Mouse (Mus musculus): ENCODE measurements around the gene Acvr1.

The Acvr1 gene

DNA sequence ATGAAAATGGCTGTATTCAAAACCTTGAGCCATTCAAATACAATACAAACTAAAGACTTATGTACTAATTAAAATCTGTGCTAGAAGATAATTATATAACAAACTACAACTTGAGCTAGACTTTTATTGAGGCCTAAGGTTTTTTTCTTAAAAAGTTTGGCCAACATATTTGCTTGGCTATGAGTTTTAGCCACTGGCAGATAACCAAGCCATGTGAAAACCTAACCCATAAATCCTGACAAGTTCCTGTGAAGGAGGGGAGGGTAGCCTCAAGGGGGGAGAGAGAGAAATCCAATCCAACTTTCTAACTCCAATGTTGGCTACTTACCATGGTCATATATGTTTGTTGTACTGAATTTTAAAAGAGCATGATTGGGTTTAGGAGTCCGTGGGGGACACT, 48.4 kb downstream of the Acvr1 start:
- no peak for DNase-seq

DNA sequence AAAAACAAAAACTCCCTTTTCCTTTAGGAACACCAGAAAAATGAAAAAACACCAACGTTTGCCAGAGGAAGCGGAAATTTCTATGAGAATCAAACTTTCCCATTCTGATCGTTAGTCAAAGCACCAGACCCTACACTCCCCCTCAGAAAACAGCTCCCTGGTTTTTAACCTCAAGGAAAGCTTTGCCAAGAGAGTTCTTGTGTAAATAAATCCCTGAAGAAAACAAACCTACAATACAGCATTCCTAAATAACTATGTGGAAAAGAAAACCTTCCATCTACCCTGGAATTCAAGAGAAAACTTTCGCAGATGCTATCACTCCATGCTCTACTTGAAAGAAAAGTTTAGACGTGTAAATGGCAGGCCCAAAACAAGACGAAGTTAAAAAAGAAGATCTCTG, 50.0 kb downstream of the Acvr1 start:
- DNase-seq = no peak

GRCm38 (mm10) chr2:58516000-58516399, 51.0 kb downstream of the Acvr1 start:
- no peak for DNase-seq

- no peak for DNase-seq
These were observed 52.5 kb downstream of the Acvr1 start for GRCm38 (mm10) chr2:58514489-58514888.

GRCm38 (mm10) chr2:58513212-58513611, 53.7 kb downstream of the Acvr1 start:
- DNase-seq = no peak

DNA sequence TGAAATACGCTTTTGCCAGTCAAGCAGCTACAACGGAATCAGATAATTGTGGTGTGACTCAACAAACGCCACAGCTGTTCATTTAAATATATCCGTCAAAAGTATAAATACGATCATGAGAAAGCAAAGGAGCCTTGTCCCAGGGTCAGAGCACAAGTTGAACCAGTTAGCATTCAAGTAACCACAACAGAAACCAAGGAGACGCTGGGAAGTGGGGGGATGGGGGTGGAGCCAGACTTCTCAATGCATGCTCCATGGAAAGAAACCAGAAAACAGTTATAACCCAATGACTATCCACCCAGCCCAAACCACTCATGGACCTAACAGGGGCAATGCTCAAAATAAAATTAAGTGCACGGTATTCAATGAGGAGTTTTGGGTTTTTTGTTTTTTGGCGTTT, 56.8 kb downstream of the Acvr1 start:
- no peak for DNase-seq

DNA sequence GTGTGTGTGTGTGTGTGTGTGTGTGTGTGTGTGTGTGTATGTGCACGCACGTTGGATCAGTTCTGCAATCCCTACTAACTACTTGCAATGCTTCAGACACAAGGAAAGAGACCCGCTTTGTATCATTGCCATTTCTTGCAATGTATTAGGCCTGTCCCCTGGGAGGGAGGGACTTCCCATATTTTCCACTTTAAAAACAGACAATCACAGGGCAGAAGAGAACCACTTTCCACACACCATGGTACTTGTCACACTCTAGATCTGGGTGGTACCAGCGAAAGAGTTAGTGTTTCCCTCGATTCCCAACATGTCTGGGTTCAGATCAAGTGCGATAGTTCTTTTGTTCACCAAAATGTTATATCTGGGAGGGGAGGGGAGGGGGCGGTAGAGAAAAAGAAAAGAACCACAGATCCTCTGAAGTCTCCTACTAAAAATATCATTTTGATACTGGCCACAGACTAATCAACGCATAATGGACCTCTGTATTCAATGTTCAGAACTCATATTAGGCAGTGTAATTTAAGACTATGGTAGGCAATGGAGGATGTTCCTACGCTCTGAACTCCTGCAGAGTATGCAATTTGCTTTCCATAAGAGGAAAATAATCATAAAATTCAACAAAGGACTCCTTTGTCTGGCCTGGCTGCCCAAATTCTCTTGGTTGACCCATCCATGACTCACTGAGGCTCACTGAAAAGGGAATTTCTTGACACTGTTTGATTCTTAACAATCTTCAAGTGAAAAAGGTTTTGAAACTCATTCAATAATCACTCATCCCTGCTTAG, 61.5 kb downstream of the Acvr1 start:
- no peak for DNase-seq

DNA sequence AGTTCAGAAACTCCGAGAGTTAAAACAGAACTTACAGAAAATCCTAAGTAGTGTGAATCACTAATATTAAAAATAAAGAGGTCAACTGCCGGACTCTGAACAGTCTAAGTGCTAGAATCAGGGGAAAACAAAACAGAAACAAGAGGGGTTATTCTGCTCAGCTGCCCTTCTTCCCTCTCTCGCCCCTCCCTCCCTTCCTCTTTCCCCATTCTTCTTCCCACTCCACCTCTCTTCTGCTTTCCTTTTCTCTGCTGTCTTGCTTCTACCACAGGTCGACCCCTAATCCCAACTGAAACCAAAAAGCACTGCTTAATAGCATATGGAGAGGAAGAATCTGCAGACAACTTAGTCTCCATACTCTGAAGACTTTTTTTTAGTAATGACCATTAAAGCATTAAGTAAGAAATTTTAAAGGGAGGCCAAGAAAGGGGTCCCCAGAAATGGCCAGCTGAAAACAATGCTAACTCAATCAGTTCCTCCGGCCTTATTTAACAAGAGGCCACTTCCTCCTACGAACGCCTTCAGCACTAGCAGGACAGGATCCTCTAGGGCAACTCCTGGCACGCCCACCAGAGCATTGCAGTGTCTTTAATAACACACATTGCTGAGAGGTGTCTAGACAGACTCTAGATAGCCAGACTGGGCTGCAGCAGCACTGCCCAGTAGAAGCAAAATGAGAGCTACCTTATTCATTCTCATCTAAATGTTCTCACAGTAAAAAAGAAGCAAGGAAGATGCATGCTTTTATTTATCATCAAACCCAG, 70.1 kb downstream of the Acvr1 start:
- DNase-seq = no peak

DNA sequence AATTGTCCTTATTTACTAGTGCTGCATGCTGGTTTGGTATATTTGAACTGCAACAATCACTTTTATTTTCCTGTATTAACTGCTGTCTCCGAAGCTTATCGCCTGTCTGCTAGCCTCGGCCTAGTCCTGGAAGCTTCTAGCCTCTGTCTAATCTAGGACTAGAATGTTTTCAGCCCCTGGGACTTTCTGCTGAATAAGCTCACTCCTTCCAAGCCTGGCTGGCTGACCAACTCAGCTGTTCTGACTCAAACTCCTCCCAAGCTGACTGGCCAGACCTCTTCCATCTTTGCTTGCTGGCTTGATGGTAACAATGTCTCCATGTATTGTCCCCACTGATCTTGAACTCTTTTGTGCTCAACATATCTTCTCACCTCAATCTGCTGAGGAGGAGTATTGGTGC, 71.7 kb downstream of the Acvr1 start:
- no peak for DNase-seq

GRCm38 (mm10) chr2:58493685-58494635, 73.0 kb downstream of the Acvr1 start:
- DNase-seq = no peak

DNA sequence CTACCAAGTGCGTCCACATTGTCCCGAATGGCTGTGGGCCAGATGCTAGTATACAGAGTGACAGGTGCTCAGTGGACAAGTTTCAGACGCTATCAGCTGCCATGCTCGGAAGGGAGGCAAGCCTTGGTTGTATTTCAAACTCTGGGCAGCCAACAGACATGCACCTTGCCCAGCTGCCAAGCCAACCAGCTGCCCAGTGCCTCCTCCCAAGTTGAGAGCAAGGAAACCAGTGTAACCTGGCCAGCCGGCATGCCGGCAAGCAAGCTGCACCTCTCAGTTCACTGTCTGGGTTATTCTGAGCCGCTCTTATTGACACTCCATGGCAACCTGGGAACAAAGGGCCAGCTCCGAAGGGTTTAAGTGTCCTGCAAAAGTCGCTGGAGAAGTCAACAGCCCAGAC, 77.7 kb downstream of the Acvr1 start:
- DNase-seq = no peak

DNA sequence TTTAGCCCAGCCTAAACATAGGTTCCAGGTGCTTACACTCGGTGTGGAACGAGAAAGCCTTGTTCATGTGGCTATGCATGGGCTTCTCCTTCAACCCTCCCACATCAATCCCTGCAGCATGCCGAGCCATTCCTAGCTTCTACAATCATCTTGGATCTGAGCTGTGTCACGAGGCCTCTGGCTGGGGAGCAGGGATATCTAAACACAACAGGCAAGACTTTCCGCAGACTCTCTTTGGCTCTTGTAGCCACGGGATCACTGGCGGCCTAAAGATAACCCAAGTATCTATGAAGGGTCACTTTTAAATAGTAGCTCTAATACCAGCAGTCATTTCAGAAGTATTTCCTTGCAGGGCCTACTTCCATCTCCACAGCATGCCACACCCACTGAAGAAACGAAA, 78.6 kb downstream of the Acvr1 start:
- no peak for DNase-seq

GRCm38 (mm10) chr2:58487279-58487560, 79.7 kb downstream of the Acvr1 start:
- no peak for DNase-seq

- DNase-seq = no peak
These were observed 80.3 kb downstream of the Acvr1 start for GRCm38 (mm10) chr2:58486441-58487278.

DNA sequence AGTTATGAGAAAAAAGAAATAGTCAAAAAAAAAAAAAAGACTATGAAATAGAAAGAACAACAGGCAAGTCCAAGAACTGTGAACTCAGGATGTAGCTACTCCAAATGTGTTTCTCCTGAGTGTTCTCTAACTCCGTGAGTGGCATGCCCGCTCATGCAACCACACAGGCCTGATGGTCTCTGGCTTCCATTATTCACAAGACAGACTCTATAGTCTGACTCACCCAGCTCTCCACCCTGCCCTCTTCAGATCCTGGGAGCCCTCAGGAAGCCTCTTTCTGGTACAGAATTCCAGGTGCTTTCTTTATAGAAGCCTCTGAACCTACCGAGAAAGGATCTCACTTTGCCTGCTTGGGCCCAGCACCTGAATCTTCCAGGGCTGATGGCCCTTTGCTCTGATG, 81.3 kb downstream of the Acvr1 start:
- DNase-seq = no peak

DNA sequence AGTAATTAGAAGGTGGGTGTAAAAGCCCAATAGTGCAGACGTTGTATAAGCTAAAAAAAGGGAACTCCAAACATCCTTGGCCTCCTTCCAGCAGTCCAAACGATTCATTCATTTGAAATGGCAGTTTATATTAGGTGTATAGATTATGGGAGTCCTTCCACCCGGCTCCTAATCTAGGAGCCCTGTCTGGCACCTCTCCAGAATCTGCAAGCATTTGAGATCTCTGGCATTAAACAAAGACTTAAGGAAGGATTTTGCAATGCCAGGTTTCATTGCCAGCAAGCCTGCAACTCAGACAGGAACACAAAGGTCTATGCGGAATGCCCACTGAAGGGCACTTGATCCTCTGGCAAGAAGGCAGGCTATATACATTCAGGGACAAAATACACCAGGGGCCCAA, 81.8 kb downstream of the Acvr1 start:
- DNase-seq = no peak

- no peak for DNase-seq
These were observed 82.5 kb downstream of the Acvr1 start for GRCm38 (mm10) chr2:58484284-58484965.

- no peak for DNase-seq
These were observed 85.4 kb downstream of the Acvr1 start for GRCm38 (mm10) chr2:58481450-58482100.

DNA sequence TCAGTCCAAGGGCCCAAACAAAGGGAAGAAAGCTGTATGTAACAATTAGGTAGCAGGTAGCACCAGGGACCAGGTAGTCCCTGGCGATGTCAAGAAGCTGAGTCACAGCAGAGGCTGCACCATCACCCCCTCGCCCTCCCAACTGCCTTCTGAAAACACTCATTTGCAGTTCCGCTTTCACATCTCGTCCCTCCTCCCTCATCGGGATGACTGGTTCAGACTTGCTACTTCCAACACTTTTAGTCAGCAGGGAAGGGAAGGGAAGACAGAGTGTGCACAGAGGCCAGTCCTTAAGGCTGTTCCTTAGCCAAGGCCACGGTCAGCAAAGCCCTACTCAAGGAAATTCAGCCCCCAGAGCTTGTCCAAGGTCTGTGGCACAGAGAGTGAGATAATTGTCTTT, 86.2 kb downstream of the Acvr1 start:
- DNase-seq = no peak

DNA sequence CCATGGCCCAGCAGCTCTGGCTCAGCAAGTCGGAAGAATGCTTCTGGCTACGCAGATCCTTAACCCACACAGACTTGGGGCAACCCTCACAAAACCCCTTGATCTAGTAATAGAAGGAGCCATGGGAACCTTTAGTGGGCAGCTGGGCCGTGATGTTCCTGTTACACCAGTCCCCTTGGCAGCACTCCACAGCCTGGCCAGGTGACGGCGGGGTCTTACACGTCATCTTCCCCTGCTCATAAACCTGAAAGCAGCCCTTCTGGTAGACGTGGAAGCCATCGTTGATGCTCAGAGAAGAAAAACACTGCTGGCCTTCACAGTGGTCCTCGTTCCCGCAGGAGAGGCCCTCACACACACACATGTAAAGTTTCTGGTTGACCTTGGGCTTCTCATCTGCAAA, 87.4 kb downstream of the Acvr1 start:
- no peak for DNase-seq

DNA sequence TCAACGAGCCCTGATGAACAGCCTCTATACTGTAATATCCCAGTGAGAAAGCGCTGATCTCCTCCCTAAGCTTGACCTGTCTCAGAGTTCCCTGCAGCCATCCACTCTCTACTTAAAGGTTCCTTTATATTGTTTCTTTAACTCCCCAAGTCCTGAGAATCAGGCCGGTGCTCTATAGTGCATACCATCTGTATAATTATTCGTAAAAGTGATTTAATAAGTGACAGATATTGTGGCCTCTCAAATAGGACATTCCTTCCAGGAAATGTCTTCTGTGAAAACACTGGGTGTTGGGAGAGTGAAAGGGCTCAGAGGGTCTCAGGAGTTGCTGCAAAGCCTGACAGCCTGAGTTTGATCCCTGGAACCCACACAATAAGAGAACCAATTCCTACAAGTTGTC, 88.8 kb downstream of the Acvr1 start:
- DNase-seq = no peak
